Mouse (Mus musculus) brain, embryonic 14.5 days (tissue): ENCODE measurements around the gene Stom. TPM values are rescaled to one million over a fixed set of nuclear protein-coding genes. Genes with fewer than 3 reads are reported as not detected.

Experiments
- DNase-seq: peaks from one replicate; pipeline ENCODE4 v3.0.0-alpha.2; 2011; ENCODE audit warnings: low read depth
- CTCF ChIP-seq: fragments of 200-500 bp; IDR thresholded peaks from 2 replicates; pipeline ENCODE4 v1.5.1; 2012; ENCODE audit warnings: inconsistent platforms, mild to moderate bottlenecking, moderate library complexity, borderline replicate concordance; ENCODE audit not compliant: insufficient read depth, insufficient read length; ENCODE audit errors: extremely low read depth
- POLR2A ChIP-seq: fragments of 200-500 bp; IDR thresholded peaks from 2 replicates; pipeline ENCODE4 v1.6.1; 2012; ENCODE audit warnings: mild to moderate bottlenecking, inconsistent platforms, borderline replicate concordance; ENCODE audit not compliant: poor library complexity, insufficient read depth, insufficient read length, severe bottlenecking; ENCODE audit errors: extremely low read depth
- polyA plus RNA-seq: library from polyadenylated mRNA; depleted of rRNA; stranded (reverse); fragments of >200 nt; gene quantifications from 2 replicates; pipeline ENCODE4 v1.2.3, GENCODE M21; 2012; rRNA removed

The Stom gene
- polyA plus RNA-seq, 1 experiment, result 11.6 TPM

DNA sequence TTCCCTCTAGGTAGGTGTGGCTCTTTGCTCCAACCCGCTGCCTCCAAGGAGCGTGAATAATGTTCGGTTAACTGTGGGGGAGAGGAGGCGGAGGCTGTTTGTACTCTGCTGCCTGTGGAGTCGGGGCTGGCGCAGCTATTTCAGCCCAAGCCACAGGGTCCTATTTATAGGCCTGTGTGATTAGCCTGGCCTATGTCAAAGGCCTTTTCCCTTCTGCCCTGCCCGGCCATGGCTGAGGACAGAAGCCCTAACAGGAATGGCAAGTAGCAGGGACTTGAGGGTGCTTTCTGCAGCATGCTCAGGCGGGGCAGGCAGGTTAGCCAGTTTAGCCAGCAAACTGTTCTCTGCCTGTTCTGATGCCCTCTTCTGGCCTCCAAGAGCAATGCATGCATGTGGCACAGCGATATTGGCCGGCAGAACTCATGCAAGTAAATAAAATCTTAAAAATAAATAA lies 66.2 kb downstream of the Stom start:
- peak; percentile 84 for DNase-seq
- TF ChIP-seq POLR2A (no peak), CTCF (peak; percentile 87)

DNA sequence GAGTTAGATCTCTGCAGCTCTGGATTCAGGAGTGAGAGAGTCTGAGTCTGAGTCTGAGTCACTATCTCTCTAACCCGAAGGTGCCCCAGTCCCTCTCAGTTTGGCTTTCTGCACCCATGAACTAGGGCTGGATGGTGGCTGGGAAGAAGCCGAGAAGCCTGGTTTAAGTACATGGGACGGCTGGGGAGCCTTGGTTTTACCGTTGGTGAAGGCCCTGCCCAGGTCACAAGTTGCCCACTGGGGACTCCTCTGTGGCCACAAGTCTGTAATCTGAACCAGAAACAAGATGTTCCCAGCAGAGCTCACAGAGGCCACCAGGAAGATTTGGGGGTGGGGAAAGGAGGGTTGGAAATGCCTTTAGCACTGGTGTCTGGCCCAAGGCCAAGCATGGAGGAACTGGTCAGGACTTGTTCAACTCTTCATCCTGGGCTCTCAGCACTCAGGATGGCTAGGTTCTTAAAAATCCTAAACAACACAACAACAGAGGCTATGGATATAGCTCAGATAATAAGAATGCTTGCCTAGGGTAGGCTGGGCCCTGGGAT lies 67.0 kb downstream of the Stom start:
- no peak for DNase-seq

DNA sequence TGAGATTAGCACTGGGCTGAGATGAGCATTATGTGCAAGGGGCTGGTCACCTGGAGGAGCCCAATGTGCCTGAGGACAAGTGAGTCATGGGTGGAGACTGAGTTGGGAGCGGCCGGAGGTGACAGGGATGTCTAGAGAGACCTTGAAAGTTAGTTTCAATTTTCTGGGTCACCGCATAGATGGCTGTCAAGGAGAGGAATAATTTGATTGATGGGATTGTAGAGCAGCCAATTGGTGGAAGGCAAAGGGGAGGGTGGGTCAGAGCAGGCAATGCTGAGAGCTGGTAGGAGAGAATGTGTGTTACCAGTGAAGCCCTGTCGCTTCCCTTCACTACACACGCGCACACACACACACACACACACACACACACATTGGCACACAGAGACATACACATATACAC lies 67.6 kb downstream of the Stom start:
- no peak for DNase-seq
- TF ChIP-seq POLR2A (no peak), CTCF (no peak)

More for the DNA sequence above, 67.0 kb downstream of the Stom start:
- no peak for TF ChIP-seq CTCF
- TF ChIP-seq POLR2A, result no peak

DNA sequence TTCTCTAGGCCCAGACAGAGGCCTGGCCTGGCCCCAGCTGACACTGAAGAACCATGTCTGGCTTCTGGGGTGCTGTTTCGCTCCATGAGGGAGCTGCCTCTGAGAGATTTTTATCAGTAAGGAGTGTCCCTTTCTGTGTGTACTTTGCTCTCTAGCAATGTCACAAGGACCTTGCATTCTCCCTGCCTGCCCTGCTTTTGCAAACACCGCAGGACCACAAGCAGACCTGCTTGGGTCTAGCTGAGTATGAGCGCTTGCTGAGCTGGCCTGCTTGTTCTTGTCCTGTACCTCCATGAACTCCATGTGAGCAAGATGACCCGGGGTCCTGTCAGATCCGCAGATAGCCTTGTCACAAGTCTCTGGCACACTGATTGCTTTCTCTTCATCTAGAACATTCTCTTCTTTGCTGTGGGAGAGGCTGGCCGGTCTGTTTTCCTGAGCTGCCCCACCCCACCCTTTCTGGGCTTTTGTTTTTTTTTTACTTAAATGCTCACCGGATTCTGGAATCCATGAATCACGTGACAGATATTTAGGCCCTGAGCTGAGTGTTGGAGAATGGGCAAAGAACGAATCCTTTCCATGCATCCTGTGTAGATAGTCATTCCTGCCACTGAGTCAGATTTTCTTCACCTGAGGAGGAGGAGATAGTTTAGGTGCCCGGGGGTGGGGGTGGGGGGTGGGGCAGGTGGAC lies 68.8 kb downstream of the Stom start:
- DNase-seq, result no peak
- TF ChIP-seq POLR2A (no peak), CTCF (no peak)

DNA sequence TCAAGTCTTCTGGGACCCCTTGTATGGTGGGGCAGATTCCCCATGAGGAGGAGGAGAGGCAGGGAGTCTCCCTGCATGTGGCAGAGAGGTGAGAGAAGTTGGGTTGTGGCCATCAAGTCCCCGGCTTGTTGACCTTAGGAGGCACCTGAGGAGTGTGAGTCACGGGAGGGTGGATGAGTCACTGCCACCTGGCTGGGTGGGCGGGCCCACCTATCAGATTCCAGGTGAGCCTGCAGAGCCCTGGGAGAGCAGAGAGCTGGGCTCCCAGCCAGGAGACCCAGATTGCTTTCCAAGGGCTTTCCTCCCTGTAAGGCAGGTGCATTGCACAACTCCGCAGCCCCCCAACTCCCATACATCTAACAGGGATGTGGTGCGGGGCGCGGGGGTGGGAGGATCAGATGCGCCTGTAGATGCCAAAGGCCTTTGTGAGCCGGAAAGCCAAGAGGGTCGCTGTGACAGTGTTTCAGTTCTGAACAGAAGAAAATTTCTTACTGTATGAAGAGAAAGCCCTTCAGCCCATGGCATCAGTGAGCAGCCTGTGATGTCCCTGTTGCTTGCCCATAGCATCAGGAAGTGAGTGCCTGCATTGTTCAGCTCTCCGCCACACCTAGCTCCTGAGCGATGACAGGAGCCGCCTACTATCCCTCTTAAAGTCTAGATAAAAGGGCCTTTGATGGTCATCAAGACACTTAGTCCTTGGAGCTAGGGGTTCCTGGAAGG lies 69.5 kb downstream of the Stom start:
- DNase-seq, result no peak
- TF ChIP-seq POLR2A (no peak), CTCF (no peak)

DNA sequence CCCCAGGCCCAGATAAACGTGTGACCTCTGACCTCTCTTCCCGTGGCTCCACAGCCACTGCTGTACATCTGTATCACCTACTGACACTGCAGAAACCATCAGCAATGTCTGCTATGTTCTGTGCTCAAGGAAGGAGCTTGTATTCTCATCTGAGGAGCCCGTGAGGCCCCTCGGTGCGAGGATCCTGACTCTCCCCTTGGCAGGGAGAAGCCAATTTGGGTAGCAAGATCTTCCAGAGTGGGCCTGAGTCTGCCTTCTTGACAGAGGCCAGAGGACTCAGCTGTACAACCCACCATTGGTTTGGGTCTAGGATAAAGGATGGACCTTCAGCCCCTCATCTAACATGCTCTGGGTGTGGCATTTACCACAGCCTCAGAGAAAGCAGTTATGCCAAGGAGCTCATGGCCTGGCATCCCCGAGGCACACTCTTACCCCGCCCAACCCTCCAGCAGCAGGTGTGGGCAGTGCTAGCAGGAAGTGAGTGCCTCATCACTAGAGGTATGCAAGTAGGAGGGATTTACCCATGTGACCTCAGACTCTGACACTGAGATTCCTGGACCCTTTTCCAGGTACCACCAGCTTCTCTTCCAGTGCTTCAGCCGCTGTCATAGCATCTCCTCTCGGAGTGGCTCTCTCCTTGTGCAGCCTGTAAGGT lies 70.4 kb downstream of the Stom start:
- TF ChIP-seq POLR2A (no peak), CTCF (no peak)

DNA sequence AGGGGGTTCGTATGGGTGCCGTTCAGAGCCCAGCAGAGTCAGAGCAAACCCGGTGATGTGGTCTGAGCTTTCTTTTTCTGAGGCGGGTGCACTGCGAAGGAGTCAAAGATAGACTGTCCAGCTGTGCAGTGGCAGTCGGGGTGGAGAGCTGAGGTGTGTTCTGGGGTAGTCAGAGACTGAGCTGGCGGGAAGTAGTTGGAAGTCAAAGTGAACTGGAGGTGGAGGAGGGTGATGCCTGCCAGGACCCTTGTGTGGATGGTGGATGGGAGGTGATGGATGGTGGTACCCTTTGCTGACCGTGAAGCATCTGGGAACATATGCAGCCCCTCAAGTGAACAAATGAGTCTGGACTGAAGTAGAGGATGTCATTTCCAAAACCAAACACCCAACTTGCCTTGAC lies 71.0 kb downstream of the Stom start:
- TF ChIP-seq CTCF (no peak), POLR2A (no peak)
- DNase-seq, result no peak

More for the DNA sequence above, 70.4 kb downstream of the Stom start:
- DNase-seq, result no peak

DNA sequence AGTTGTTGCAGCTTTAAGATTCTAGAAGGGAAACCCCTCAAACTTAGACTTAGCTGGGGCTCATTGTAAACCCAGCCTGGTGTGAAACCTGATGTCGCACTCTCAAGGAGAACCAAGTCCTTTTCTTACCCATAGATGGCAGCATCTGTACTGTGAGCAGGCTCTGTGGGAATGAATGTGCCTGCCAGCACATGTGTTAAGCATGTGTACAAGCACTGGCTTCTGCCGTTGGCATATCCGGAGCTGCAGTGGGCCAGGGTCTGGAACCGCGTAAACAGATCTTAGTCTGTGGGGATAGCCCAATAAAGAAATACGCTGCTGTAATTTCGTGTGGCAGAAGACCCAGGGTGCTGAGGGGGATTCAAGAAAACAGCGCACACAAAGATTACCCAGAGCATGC lies 71.5 kb downstream of the Stom start:
- DNase-seq, result peak; percentile 84
- TF ChIP-seq POLR2A, result no peak
- peak; percentile 68; the same call in 1 of the 2 replicates for TF ChIP-seq CTCF

DNA sequence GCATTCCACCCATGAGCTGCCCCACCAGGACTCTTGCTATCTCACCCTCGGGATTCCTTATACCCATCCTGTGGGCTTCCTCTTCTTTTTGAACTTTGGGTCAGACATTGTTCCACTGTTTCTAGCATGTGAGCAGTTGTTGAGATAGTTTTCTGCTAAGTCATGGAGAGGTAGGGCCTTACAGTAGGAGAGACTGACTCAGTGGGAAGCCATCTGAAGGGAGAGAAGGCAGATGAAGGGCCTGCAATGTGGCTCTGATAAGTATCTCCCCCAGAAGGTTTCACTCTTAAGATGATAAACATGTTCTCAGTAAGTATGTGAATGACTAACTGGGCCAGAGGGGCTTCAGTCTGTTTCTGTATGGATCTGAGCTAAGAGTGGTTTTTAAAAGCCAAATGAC lies 72.7 kb downstream of the Stom start:
- no peak for DNase-seq
- TF ChIP-seq POLR2A (no peak), CTCF (no peak)

Other genes starting within 250 kb of the Stom start
- 0.71 TPM in 2 replicates for gene AI182371, start 235.4 kb downstream of the Stom start, polyA plus RNA-seq
- 20.5 and 23.6 TPM in 2 replicates for gene Cntrl, start 227.5 kb downstream of the Stom start, polyA plus RNA-seq
- 167 and 171 TPM in 2 replicates for gene Rab14, start 135.9 kb downstream of the Stom start, polyA plus RNA-seq
- gene Gsn, start 80.6 kb downstream of the Stom start, polyA plus RNA-seq, result 21.6 and 26.6 TPM in 2 replicates
- not detected in 2 replicates for gene 4930568D16Rik, start 30.8 kb upstream of the Stom start, polyA plus RNA-seq
- not detected in 2 replicates for gene 4930402F06Rik, start 60.2 kb upstream of the Stom start, polyA plus RNA-seq
- 5.7 and 7.1 TPM in 2 replicates for gene Ggta1, start 126.3 kb upstream of the Stom start, polyA plus RNA-seq
- 118 and 126 TPM in 2 replicates for gene Dab2ip, start 221.3 kb upstream of the Stom start, polyA plus RNA-seq